Mouse (Mus musculus): ENCODE results near the gene Gm28998.
"Not testable (repeated sequence)": the region's sequence is repeated elsewhere in the genome, so short reads cannot be mapped to it uniquely, and the experiment has no call there.

The Gm28998 gene

GRCm38 (mm10) chrY:7253487-7253886 lies at the start of gene Gm28998:
Gene Gm28998, plus strand, starts transcription at chrY:7253787.
- not testable (repeated sequence) for DNase-seq
